Mouse (Mus musculus) layer of hippocampus, postnatal 10 days (tissue): ENCODE measurements at regions not wholly inside any gene's neighbourhood (a gene's known extent, or its start where the extent isn't known, plus 50 kb on each side); places are given as distances from the start of the nearest gene placed in this dataset.

Source experiments
- DNase-seq, 2 experiments: peaks; one replicate each; pipeline ENCODE4 v3.0.0; 2021; ENCODE audit warnings: low spot score in 2 of 2

- no peak for DNase-seq
These were observed 614.4 kb downstream of the Ntrk3 start for GRCm38 (mm10) chr7:78123386-78123785.

DNA sequence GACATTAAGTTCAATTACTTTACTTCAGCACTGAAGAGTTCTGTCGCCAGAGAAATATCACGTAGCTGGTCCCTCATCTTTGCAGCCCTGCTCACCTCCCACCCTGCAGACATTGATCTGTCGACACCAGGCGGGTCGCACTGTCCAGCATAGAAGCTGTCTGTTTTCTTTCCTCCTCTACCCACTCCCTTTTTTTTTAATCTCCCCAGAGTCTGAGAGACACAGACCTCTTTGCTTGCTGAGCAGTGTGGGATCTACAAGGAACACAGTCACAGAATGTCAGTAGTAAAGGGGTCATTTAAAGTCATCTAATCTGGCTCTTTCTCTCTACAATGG lies 616.7 kb downstream of the Ntrk3 start:
- no peak for DNase-seq

- no peak for DNase-seq
These were observed 617.2 kb downstream of the Ntrk3 start for GRCm38 (mm10) chr7:78120462-78121150.

GRCm38 (mm10) chr7:78119809-78120208 lies 618.0 kb downstream of the Ntrk3 start:
- no peak for DNase-seq

DNA sequence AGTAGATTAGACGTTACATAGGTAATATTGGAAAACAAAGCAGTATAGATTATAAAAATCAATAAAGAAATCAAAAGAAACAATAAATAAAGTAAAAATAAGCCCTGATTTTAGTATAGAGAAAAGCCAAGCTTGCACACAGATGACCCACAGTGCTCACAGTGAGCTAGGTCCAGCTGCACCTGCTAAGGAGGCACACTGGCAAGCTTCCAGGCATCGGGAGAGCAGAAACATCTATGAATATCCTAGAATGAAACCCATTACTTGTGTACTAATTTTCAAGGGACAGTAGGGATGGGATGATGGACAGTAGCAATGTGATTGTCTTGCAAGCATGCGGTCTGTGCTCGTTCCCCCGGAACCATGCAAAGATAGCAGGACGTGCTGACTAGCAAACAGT lies 626.5 kb downstream of the Ntrk3 start:
- no peak for DNase-seq

- no peak for DNase-seq
These were observed 634.1 kb downstream of the Ntrk3 start for GRCm38 (mm10) chr7:78103536-78104279.

DNA sequence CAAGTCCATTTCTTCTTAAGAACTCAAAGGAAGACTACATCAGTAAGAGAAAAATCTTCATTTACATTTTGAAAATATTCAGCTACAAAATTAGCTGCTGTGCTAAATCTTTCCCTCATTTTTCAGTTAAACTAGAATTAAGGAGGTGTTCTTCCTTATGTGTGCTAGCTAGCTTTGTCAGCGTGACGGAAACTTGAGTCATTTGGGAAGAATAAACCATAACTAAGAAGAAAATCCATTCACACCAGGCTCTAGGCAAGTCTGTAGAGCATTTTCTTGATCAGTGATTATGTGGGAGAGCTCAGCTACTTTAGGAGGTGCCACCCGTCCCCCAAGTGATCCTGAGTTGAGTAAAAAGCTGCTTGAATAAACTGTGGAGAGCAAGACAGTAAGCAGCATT lies 635.4 kb downstream of the Ntrk3 start:
- DNase-seq: no peak

- DNase-seq: peak; percentile 12 to 14
These were observed 651.2 kb downstream of the Ntrk3 start for GRCm38 (mm10) chr7:78086566-78087008.

- DNase-seq: peak; percentile 16 to 17
These were observed 651.8 kb downstream of the Ntrk3 start for GRCm38 (mm10) chr7:78085783-78086565.

DNA sequence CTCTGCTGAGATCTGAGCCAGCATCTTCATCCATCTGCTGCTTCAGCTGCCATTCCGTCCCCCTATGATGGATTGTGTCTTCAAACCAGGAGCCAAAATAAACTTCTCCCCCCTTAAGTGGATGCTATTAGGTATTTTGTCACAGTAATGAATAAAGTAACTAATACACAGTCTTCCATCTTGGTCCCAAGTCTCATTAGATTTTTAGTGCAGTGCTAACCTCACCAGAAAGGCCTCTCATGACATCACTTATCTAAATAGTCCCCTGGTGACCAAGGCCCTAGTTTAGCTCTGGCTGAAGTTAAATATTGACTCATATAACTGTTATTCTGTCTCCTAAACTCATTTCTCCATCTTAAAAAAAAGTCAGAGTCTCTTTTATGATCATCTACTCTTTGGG lies 658.1 kb downstream of the Ntrk3 start:
- no peak for DNase-seq

DNA sequence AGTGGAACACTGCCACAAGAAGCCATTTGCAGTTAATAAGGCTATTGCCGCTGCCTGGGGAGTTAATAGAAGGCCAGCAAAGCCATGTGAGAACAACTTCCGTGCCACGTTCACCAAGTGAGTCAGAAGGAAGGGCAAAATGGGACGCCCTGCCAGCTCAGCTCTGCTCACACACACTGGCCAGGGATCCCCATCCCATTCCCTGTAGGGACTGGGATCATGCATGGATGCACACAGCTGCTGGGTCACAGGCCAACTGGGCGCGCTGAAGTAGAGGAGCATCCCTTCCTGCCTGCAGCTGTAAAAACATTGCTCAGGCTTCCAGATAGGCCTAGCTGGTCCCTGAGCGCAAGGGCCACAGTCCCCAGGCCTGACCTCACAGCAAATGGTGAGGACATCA lies 666.7 kb downstream of the Ntrk3 start:
- no peak for DNase-seq

GRCm38 (mm10) chr7:78061631-78062030 lies 676.2 kb downstream of the Ntrk3 start:
- no peak for DNase-seq

GRCm38 (mm10) chr7:78049606-78050005 lies 688.2 kb downstream of the Ntrk3 start:
- no peak for DNase-seq

GRCm38 (mm10) chr7:78045456-78045855 lies 692.4 kb downstream of the Ntrk3 start:
- no peak for DNase-seq

DNA sequence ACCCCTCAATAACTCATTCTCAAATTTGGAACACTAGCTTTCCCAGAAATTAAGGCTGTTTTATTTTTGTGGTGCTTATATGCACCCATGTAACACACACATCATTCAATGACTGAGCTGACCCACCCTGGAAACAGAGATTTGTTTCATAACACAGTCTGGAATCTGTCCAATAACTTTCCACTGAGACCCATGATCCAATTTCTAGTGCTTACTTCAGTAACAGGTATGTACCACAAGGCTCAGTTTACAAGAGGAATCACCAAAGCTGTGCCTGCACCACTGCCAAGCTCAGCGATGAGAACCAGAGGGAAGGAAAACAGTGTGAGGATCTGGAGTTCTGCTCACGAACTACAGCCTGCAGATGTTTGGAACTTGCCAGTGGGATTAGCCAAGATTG lies 706.8 kb downstream of the Ntrk3 start:
- DNase-seq: no peak

DNA sequence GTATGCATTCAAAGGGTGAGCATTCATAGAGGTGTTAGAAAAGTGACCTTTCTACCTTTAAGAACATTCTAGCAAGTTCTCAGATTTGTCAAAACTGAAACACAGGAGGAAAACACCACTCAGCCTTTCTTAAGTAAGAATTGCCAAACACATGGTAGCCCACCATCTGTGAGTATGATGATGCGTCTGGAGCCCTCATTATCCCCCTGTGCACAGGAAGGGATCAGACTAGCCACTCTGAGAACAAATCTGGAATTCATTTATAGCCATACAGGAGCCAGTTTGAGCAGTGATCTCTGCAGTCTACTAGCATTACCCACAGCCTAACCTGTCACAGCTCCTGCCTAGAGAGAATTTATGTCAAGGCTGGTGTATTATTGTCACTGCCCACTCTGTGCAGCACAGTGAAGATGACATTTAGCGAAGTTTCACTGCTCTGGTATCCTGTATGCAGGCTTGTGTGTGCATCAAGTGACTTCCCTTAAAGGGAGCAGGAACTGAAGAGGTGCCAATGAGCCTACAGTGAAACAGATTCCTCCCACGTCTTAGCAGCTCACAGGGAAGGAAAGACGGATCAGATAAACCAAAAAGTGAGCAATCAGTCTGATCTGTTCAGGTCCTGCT lies 710.7 kb downstream of the Ntrk3 start:
- peak; percentile 14 to 16 for DNase-seq

DNA sequence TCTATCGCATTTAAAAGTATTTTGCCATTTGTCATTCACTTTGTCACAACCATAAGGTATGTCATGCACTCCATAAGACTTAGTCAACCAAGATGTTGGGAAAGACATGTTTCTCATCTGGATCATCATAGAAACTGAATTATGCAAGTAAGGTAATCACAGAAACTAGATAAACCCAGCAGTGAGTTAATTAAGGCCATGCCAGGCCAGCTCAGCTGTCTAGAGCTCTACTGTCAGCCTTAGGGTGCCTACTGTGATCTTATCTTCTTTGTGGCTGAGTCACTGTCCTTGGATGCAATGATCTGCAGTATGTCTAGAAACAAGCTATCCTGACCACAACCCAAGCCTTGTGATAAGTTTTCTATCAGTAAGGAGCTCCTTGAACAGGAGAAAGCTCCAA lies 714.2 kb downstream of the Ntrk3 start:
- no peak for DNase-seq

DNA sequence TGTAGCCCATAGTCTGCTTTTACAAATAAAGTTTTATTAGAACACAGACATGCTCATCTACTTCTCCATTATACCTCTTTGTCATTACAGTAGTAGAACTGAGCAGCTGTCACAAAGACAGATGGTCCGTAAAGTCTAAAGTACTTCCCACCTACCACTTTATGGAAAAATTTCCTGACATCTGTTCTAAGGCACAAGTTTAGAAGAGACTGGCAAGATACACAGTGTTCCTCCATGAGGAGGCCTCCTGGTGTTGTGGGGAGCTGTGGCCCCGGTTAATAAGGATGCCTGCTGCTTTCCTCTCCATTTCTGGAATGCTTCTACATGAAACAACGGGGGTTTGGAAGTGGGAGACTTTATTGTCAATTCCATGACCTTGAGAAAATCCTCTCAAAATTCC lies 714.7 kb downstream of the Ntrk3 start:
- no peak for DNase-seq

DNA sequence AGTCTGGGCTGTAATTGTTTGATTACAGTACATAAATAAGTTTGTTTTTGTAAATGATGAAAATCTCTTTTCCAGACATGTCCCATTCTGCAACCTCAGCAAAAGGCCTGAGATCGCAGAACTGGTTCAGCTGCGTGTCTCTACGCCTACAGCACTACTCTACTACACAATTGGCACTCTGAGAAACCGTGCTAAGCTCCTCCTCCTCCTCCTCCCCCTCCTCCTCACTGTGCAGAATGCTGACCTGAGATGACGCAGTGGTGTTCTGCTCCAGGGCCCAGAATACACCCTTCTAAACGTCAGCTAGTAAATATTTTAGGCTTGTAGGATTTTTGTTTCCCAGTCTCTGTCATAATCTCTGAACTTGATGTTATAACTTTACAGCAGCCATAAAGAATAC lies 724.2 kb downstream of the Ntrk3 start:
- no peak for DNase-seq

DNA sequence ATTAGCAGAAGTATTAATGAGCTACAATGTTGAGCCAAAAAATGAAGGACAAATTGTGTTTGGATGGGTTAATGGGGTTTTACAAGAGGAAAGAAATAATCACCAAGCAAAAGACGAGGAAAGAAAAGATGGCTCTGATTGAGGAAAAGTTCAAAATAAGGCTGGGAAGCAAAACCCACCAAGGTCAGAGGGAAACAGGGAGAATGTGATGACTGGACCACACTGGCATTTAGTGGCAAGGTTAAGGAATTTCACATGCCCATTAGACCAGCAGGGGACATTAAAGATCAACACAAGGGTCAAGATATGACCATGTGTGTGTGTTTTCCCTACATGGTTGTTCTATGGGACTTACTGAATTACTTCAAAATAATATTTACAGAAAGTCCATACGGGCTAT lies 734.7 kb downstream of the Ntrk3 start:
- DNase-seq: no peak

- DNase-seq: peak in 1 of 2 experiments; percentile 19
These were observed 744.0 kb downstream of the Ntrk3 start for GRCm38 (mm10) chr7:77993840-77994239.

- DNase-seq: no peak
These were observed 747.7 kb downstream of the Ntrk3 start for GRCm38 (mm10) chr7:77990150-77990549.
